Mouse (Mus musculus) limb, embryonic 10.5 days (tissue): ENCODE measurements around the gene Gpr101. TPM values are rescaled to one million over a fixed set of nuclear protein-coding genes. Genes with fewer than 3 reads are reported as not detected.

Experiments used
- DNase-seq: peaks from one replicate; pipeline ENCODE4 v3.0.0-alpha.2; 2017; ENCODE audit warnings: low spot score
- H3K27ac ChIP-seq: fragments of 300-500 bp; sonication (generic); 2 replicates; pipeline ENCODE4 v1.5.1; 2016; ENCODE audit warnings: mild to moderate bottlenecking
- H3K27me3 ChIP-seq: fragments of 300-500 bp; sonication (generic); 2 replicates; pipeline ENCODE4 v1.6.1; 2016; ENCODE audit warnings: low read depth, mild to moderate bottlenecking; ENCODE audit not compliant: poor library complexity, severe bottlenecking
- H3K36me3 ChIP-seq: fragments of 300-500 bp; sonication (generic); 2 replicates; pipeline ENCODE4 v1.6.1; 2016; ENCODE audit warnings: mild to moderate bottlenecking, moderate library complexity
- H3K4me1 ChIP-seq: fragments of 300-500 bp; sonication (generic); 2 replicates; pipeline ENCODE4 v1.6.1; 2016
- H3K4me3 ChIP-seq: fragments of 300-500 bp; sonication (generic); 2 replicates; pipeline ENCODE4 v1.5.1; 2016; ENCODE audit warnings: mild to moderate bottlenecking, moderate library complexity
- H3K9me3 ChIP-seq: fragments of 300-500 bp; sonication (generic); replicated peaks from 2 replicates; pipeline ENCODE4 v1.6.1; 2016; ENCODE audit warnings: mild to moderate bottlenecking
- WGBS: fragments of 180-500 bp; shearing (Covaris S2); methylation state at CpG from one replicate; pipeline ENCODE4 v1.1.7; 2016; 5-methylcytosine and 5-hydroxymethylcytosine counted together
- polyA plus RNA-seq: library from polyadenylated mRNA; unstranded; fragments of >200 nt; fragmentation: Nextera tagmentation; extraction: Ambion mirVana; gene quantifications from 2 replicates; pipeline ENCODE4 v1.2.1, GENCODE M21; 2016

Gene Gpr101
- polyA plus RNA-seq, result not detected in 2 replicates

GRCm38 (mm10) chrX:57503634-57504033, at the start of gene Gpr101:
Gene Gpr101, minus strand, starts transcription at chrX:57503757.
- Histone ChIP-seq H3K4me1 (no peaks in the 10 kb centered on the region), H3K27ac (no peak within 1 kb of the TSS), H3K27me3 (peaks cover 57% of the 10 kb centered on the region), H3K9me3 (no peaks in the 10 kb centered on the region), H3K4me3 (peak within 1 kb of the TSS; percentile 44), H3K36me3 (no peaks in the 10 kb centered on the region)
- WGBS, result 9% methylated on average over 19 of the region's 28 CpGs
- DNase-seq, result peak; percentile 35

GRCm38 (mm10) chrX:57521117-57522095, 17.8 kb upstream of the Gpr101 start:
- Histone ChIP-seq H3K4me1 (no peaks in the 10 kb centered on the region), H3K27ac (no peak overlapping the region), H3K36me3 (no peaks in the 10 kb centered on the region), H3K27me3 (0 out of 2 replicates have a peak, but pooled peaks cover 6% of the 10 kb centered on the region), H3K4me3 (0 out of 2 replicates have a peak overlapping the region, but pooled peaks have one; percentile 8), H3K9me3 (no peaks in the 10 kb centered on the region)
- DNase-seq, result peak; percentile 32
- 32% methylated on average over 28 of the region's 28 CpGs for WGBS

- Histone ChIP-seq H3K4me3 (no peak overlapping the region), H3K27me3 (peaks cover 47% of the 10 kb centered on the region), H3K4me1 (no peaks in the 10 kb centered on the region), H3K9me3 (no peaks in the 10 kb centered on the region), H3K36me3 (no peaks in the 10 kb centered on the region), H3K27ac (no peak overlapping the region)
- no peak for DNase-seq
- 100% methylated on average over 1 of the region's 1 CpGs for WGBS
These were observed 2.7 kb upstream of the Gpr101 start for GRCm38 (mm10) chrX:57506247-57506646.

Other genes with a start within 250 kb of the Gpr101 start
- gene Arhgef6, start 165.0 kb downstream of the Gpr101 start, polyA plus RNA-seq, result 0.88 and 1.8 TPM in 2 replicates
- 142 and 176 TPM in 2 replicates for gene Rbmx, start 110.7 kb downstream of the Gpr101 start, polyA plus RNA-seq
- gene Gm364, start 94.6 kb downstream of the Gpr101 start, polyA plus RNA-seq, result 0.09 TPM in 1 of 2 replicates, not detected in the other